Mouse (Mus musculus) neural tube, embryonic 11.5 days (tissue): ENCODE results near the gene Sox3. TPM values are rescaled to one million over a fixed set of nuclear protein-coding genes. Genes with fewer than 3 reads are reported as not detected.

Source experiments
- ATAC-seq: fragments of 200-750 bp; cut with Nextera tagmentation; 2 replicates; pipeline ENCODE4 v1.8.0; 2017; ENCODE audit warnings: moderate number of reproducible peaks, mild to moderate bottlenecking, moderate TSS enrichment, moderate library complexity; ENCODE audit not compliant: insufficient read depth, low FRiP score, low TSS enrichment
- DNase-seq: peaks from one replicate; pipeline ENCODE4 v3.0.0-alpha.2; 2015; ENCODE audit warnings: low spot score
- H3K27ac ChIP-seq: fragments of 300-500 bp; sonication (generic); 2 replicates; pipeline ENCODE4 v1.5.1; 2014; ENCODE audit warnings: low read depth, mild to moderate bottlenecking, low read length
- H3K27me3 ChIP-seq: fragments of 300-500 bp; sonication (generic); 2 replicates; pipeline ENCODE4 v1.6.1; 2014; ENCODE audit warnings: mild to moderate bottlenecking, low read length, mixed read lengths; ENCODE audit not compliant: control insufficient read depth, insufficient read depth
- H3K36me3 ChIP-seq: fragments of 300-500 bp; sonication (generic); 2 replicates; pipeline ENCODE4 v1.6.1; 2014; ENCODE audit warnings: mild to moderate bottlenecking, low read length, moderate library complexity, mixed read lengths; ENCODE audit not compliant: control insufficient read depth, insufficient read depth
- H3K4me1 ChIP-seq: fragments of 300-500 bp; sonication (generic); 2 replicates; pipeline ENCODE4 v1.6.1; 2014; ENCODE audit warnings: low read length, mixed read lengths; ENCODE audit not compliant: control insufficient read depth, insufficient read depth
- H3K4me2 ChIP-seq: fragments of 300-500 bp; sonication (generic); 2 replicates; pipeline ENCODE4 v1.6.1; 2014; ENCODE audit warnings: low read depth, mild to moderate bottlenecking, moderate library complexity
- H3K4me3 ChIP-seq: fragments of 300-500 bp; sonication (generic); 2 replicates; pipeline ENCODE4 v1.5.1; 2014; ENCODE audit warnings: low read depth, low read length
- H3K9ac ChIP-seq: fragments of 300-500 bp; sonication (generic); 2 replicates; pipeline ENCODE4 v1.6.1; 2014; ENCODE audit warnings: mild to moderate bottlenecking, low read length
- H3K9me3 ChIP-seq: fragments of 300-500 bp; sonication (generic); 2 replicates; pipeline ENCODE4 v1.6.1; 2016; ENCODE audit warnings: low read length; ENCODE audit not compliant: control insufficient read depth
- WGBS: fragments of 180-500 bp; shearing (Covaris S2); extraction: QIAGEN DNeasy Blood & Tissue Kit; methylation state at CpG from one replicate; pipeline ENCODE4 v1.1.7; 2014; 5-methylcytosine and 5-hydroxymethylcytosine counted together
- polyA plus RNA-seq: library from polyadenylated mRNA; unstranded; fragments of >200 nt; fragmentation: Nextera tagmentation; extraction: Ambion mirVana; gene quantifications from 2 replicates; pipeline ENCODE4 v1.2.1, GENCODE M21; 2014

The Sox3 gene
- polyA plus RNA-seq, 1 experiment from 2014 or later = 11.0 TPM

DNA sequence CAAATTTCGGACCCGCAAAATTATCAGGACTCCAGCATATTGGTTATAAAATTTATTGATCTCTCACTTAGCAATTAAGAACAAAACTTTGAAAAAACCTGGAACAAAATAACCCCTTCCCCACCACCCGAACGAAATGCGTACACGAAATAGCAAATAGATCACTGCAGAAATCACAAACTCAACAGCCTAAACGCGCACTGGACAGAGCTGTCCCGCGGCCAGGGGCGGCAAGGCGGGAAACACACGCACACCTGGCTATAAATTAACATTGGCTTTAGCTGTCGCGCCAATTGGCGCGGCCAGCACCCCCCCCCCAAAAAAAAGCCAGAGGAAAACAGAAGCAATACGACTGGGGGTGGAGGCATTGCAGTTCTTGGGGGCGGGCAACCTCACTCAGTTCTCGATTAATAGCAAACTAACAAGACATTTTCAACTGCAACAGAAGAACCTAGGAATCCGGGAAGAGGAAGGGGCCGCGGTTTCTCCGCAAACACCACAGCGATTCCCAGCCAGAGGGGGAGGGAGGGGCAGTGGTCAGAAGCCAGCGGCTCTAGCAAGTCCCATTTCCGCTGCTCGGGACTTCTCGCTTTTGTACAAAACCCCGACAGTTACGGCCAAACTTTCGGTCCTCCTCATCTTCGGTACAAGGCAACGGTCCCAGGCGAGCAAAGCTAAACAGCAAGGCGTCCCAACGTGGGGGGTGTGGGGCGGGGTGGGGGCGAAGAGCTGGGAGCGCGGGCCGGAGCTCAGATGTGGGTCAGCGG, 1.7 kb downstream of the Sox3 start:
- no peak for DNase-seq
- no peak overlapping the region for H3K27ac ChIP-seq

DNA sequence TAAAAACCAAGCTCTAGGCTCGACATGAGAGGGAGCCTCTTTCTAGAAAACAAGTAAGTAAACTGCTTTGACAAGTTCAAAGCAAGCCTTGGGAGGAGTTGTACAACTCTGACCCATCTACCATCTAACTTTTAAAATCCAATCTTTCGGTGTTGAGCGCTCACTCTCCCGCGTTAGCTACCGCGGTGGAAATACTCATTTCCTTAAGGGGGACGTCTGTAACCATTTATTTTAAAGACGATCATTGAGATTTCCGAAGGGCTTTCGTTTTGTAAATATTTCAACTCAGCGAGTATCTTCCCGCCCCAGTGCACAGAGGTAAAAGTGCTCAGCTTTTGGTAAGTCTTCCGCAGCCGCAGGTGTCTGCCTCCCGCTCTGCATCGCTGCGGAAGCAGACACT, 2.6 kb downstream of the Sox3 start:
- ATAC-seq = no peak
- H3K9ac ChIP-seq = peak overlapping the region; percentile 39
- 23% methylated on average over 18 of the region's 18 CpGs for WGBS

More for the DNA sequence above, 1.7 kb downstream of the Sox3 start:
- Histone ChIP-seq H3K27me3 (peaks cover 10% of the 10 kb centered on the region; the same call in 1 of the 2 replicates), H3K4me3 (peak overlapping the region; percentile 58), H3K4me2 (peak overlapping the region; percentile 52), H3K9me3 (no peaks in the 10 kb centered on the region), H3K9ac (peak overlapping the region; percentile 65), H3K4me1 (peaks cover 2% of the 10 kb centered on the region; the same call in 1 of the 2 replicates), H3K36me3 (no peaks in the 10 kb centered on the region)
- ATAC-seq = no peak
- WGBS = 22% methylated on average over 43 of the region's 43 CpGs

DNA sequence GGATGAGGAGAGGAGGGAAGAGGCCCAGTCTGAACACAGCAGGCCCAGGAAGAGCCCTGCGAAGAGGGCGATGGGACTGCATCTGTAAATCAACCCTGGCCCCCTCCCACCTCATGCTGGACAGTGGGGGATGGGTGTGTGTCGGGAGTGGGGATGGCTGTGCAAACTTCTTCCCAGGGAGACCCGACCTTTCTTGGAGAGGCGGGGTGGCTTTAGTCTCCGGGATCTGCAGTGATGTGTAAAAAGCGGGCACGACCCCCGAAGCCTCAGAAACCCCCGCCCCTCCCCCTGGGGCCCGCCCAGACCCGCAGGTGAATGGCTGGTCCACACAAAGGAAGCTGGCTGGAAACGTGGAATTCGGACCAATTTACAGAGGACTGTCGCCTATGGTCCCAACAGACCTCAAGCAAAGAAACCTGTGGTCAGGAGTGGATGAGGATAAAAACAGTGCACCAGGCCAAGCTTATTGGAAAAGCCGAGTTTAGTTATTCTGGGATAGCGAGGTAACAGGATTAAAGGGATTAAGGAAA, 3.2 kb downstream of the Sox3 start:
- WGBS = 12% methylated on average over 17 of the region's 17 CpGs
- Histone ChIP-seq H3K36me3 (no peaks in the 10 kb centered on the region), H3K9me3 (no peaks in the 10 kb centered on the region), H3K4me2 (peak overlapping the region; percentile 52), H3K27ac (no peak overlapping the region), H3K4me1 (no peaks in the 10 kb centered on the region), H3K4me3 (peak overlapping the region; percentile 58), H3K9ac (0 out of 2 replicates have a peak overlapping the region, but pooled peaks have one; percentile 39), H3K27me3 (peaks cover 10% of the 10 kb centered on the region; the same call in 1 of the 2 replicates)
- DNase-seq (peak; percentile 45), ATAC-seq (peak; percentile 32)

More for the DNA sequence above, 2.6 kb downstream of the Sox3 start:
- Histone ChIP-seq H3K36me3 (no peaks in the 10 kb centered on the region), H3K27ac (no peak overlapping the region), H3K4me2 (peak overlapping the region; percentile 52), H3K4me1 (peaks cover under 1% of the 10 kb centered on the region; the same call in 1 of the 2 replicates), H3K27me3 (peaks cover 10% of the 10 kb centered on the region; the same call in 1 of the 2 replicates), H3K9me3 (no peaks in the 10 kb centered on the region), H3K4me3 (peak overlapping the region; percentile 58)
- no peak for DNase-seq
